Mouse (Mus musculus): ENCODE measurements at regions not wholly inside any gene's neighbourhood (a gene's known extent, or its start where the extent isn't known, plus 50 kb on each side); places are given as distances from the start of the nearest gene placed in this dataset.

- Histone ChIP-seq H3K4me1 (replicated peaks) (peaks cover 6% of the 10 kb centered on the region; the same call in 1 of the 2 replicates), H3K4me3 (no peak overlapping the region), H3K27ac (peak overlapping the region; percentile 62), H3K9ac (no peak overlapping the region), H3K9me3 (no peaks in the 10 kb centered on the region), H3K36me3 (no peaks in the 10 kb centered on the region), H3K4me2 (no peak overlapping the region), H3K27me3 (no peaks in the 10 kb centered on the region)
- ATAC-seq (ENCODE audit: low FRiP score): no peak
- WGBS: 82% methylated on average over 3 of the region's 3 CpGs
Measured at GRCm38 (mm10) chr6:50713297-50713696, 59.1 kb upstream of the Npvf start.

- Histone ChIP-seq H3K4me1 (replicated peaks) (peaks cover 3% of the 10 kb centered on the region; the same call in 1 of the 2 replicates), H3K4me2 (no peak overlapping the region), H3K4me3 (no peak overlapping the region), H3K36me3 (no peaks in the 10 kb centered on the region), H3K27ac (no peak overlapping the region), H3K9ac (no peak overlapping the region), H3K27me3 (no peaks in the 10 kb centered on the region), H3K9me3 (no peaks in the 10 kb centered on the region)
- WGBS: 19% methylated on average over 4 of the region's 4 CpGs
- no peak for ATAC-seq (ENCODE audit: low FRiP score)
Measured at GRCm38 (mm10) chr6:50718631-50719030, 64.4 kb upstream of the Npvf start.

GRCm38 (mm10) chr6:50720346-50720745 is 66.1 kb upstream of the Npvf start:
- no peak for ATAC-seq (ENCODE audit: low FRiP score)
- Histone ChIP-seq H3K27me3 (no peaks in the 10 kb centered on the region), H3K4me2 (no peak overlapping the region), H3K4me1 (replicated peaks) (no peaks in the 10 kb centered on the region), H3K9me3 (no peaks in the 10 kb centered on the region), H3K9ac (no peak overlapping the region), H3K27ac (no peak overlapping the region), H3K4me3 (no peak overlapping the region), H3K36me3 (no peaks in the 10 kb centered on the region)
- WGBS: 67% methylated on average over 4 of the region's 4 CpGs

- no peaks in the 10 kb centered on the region for H3K9me3 ChIP-seq
- no peak for ATAC-seq (ENCODE audit: low FRiP score)
- H3K27ac ChIP-seq: no peak overlapping the region
- H3K4me2 ChIP-seq: no peak overlapping the region
- peaks cover 7% of the 10 kb centered on the region; the same call in 1 of the 2 replicates for H3K4me1 ChIP-seq (replicated peaks)
- no peaks in the 10 kb centered on the region for H3K27me3 ChIP-seq
- H3K9ac ChIP-seq: no peak overlapping the region
- H3K4me3 ChIP-seq: no peak overlapping the region
- 77% methylated on average over 3 of the region's 3 CpGs for WGBS
- no peaks in the 10 kb centered on the region for H3K36me3 ChIP-seq
Measured at GRCm38 (mm10) chr6:50725640-50726039, 71.4 kb upstream of the Npvf start.

GRCm38 (mm10) chr6:50726166-50726591 is 71.9 kb upstream of the Npvf start:
- ATAC-seq (ENCODE audit: low FRiP score): no peak
- no peak overlapping the region for H3K9ac ChIP-seq
- no peak overlapping the region; the same call in 1 of the 2 replicates for H3K27ac ChIP-seq
- H3K4me2 ChIP-seq: no peak overlapping the region
- no peaks in the 10 kb centered on the region for H3K27me3 ChIP-seq
- H3K36me3 ChIP-seq: no peaks in the 10 kb centered on the region
- no peak overlapping the region for H3K4me3 ChIP-seq
- H3K9me3 ChIP-seq: no peaks in the 10 kb centered on the region
- 74% methylated on average over 9 of the region's 9 CpGs for whole genome bisulfite sequencing
- peaks cover 12% of the 10 kb centered on the region; the same call in 1 of the 2 replicates for H3K4me1 ChIP-seq (replicated peaks)

- H3K27ac ChIP-seq: peak overlapping the region; percentile 14; the same call in 1 of the 2 replicates
- H3K4me3 ChIP-seq: no peak overlapping the region
- 64% methylated on average over 14 of the region's 14 CpGs for WGBS
- peaks cover 17% of the 10 kb centered on the region for H3K4me1 ChIP-seq (replicated peaks)
- H3K27me3 ChIP-seq: no peaks in the 10 kb centered on the region
- no peaks in the 10 kb centered on the region for H3K36me3 ChIP-seq
- H3K9ac ChIP-seq: no peak overlapping the region
- H3K4me2 ChIP-seq: no peak overlapping the region
- H3K9me3 ChIP-seq: no peaks in the 10 kb centered on the region
- no peak for ATAC-seq (ENCODE audit: low FRiP score)
Measured at GRCm38 (mm10) chr6:50730744-50731718, 76.8 kb upstream of the Npvf start.

GRCm38 (mm10) chr6:50734701-50735100 is 80.5 kb upstream of the Npvf start:
- no peaks in the 10 kb centered on the region for H3K27me3 ChIP-seq
- WGBS: 96% methylated on average over 2 of the region's 2 CpGs
- no peaks in the 10 kb centered on the region for H3K9me3 ChIP-seq
- H3K9ac ChIP-seq: no peak overlapping the region
- no peak for ATAC-seq (ENCODE audit: low FRiP score)
- no peak overlapping the region for H3K4me3 ChIP-seq
- peaks cover 13% of the 10 kb centered on the region for H3K4me1 ChIP-seq (replicated peaks)
- no peaks in the 10 kb centered on the region for H3K36me3 ChIP-seq
- no peak overlapping the region for H3K4me2 ChIP-seq
- H3K27ac ChIP-seq: no peak overlapping the region

- H3K9ac ChIP-seq: no peak overlapping the region
- H3K36me3 ChIP-seq: no peaks in the 10 kb centered on the region
- no peak overlapping the region for H3K4me3 ChIP-seq
- H3K27me3 ChIP-seq: no peaks in the 10 kb centered on the region
- 46% methylated on average over 2 of the region's 2 CpGs for WGBS
- H3K4me1 ChIP-seq (replicated peaks): peaks cover 9% of the 10 kb centered on the region
- no peak for ATAC-seq (ENCODE audit: low FRiP score)
- H3K27ac ChIP-seq: peak overlapping the region; percentile 56; the same call in 1 of the 2 replicates
- no peaks in the 10 kb centered on the region for H3K9me3 ChIP-seq
- H3K4me2 ChIP-seq: no peak overlapping the region
Measured at GRCm38 (mm10) chr6:50735825-50736224, 81.6 kb upstream of the Npvf start.

- 80% methylated on average over 4 of the region's 4 CpGs for WGBS
- Histone ChIP-seq H3K36me3 (no peaks in the 10 kb centered on the region), H3K4me1 (replicated peaks) (no peaks in the 10 kb centered on the region), H3K9ac (no peak overlapping the region), H3K4me3 (no peak overlapping the region), H3K9me3 (no peaks in the 10 kb centered on the region), H3K27ac (no peak overlapping the region), H3K27me3 (no peaks in the 10 kb centered on the region), H3K4me2 (no peak overlapping the region)
- no peak for ATAC-seq (ENCODE audit: low FRiP score)
Measured at GRCm38 (mm10) chr6:50742009-50742408, 87.8 kb upstream of the Npvf start.

- H3K4me2 ChIP-seq: no peak overlapping the region
- 84% methylated on average over 6 of the region's 6 CpGs for WGBS
- no peak overlapping the region for H3K27ac ChIP-seq
- H3K4me1 ChIP-seq (replicated peaks): 0 out of 2 replicates have a peak, but pooled peaks cover 4% of the 10 kb centered on the region
- H3K9me3 ChIP-seq: no peaks in the 10 kb centered on the region
- no peak overlapping the region for H3K9ac ChIP-seq
- H3K27me3 ChIP-seq: no peaks in the 10 kb centered on the region
- no peak overlapping the region for H3K4me3 ChIP-seq
- H3K36me3 ChIP-seq: no peaks in the 10 kb centered on the region
- ATAC-seq (ENCODE audit: low FRiP score): no peak
Measured at GRCm38 (mm10) chr6:50744462-50745166, 90.4 kb upstream of the Npvf start.

GRCm38 (mm10) chr6:50753151-50753550 is 98.9 kb upstream of the Npvf start:
- no peak overlapping the region for H3K4me2 ChIP-seq
- H3K4me3 ChIP-seq: no peak overlapping the region
- H3K9ac ChIP-seq: no peak overlapping the region
- H3K27ac ChIP-seq: no peak overlapping the region
- no peaks in the 10 kb centered on the region for H3K36me3 ChIP-seq
- no peaks in the 10 kb centered on the region for H3K9me3 ChIP-seq
- ATAC-seq (ENCODE audit: low FRiP score): no peak
- WGBS: 84% methylated on average over 7 of the region's 7 CpGs
- H3K27me3 ChIP-seq: no peaks in the 10 kb centered on the region
- 0 out of 2 replicates have a peak, but pooled peaks cover 4% of the 10 kb centered on the region for H3K4me1 ChIP-seq (replicated peaks)

GRCm38 (mm10) chr6:50754786-50755185 is 100.5 kb upstream of the Npvf start:
- no peak for ATAC-seq (ENCODE audit: low FRiP score)
- H3K9me3 ChIP-seq: no peaks in the 10 kb centered on the region
- no peak overlapping the region for H3K27ac ChIP-seq
- no peaks in the 10 kb centered on the region for H3K27me3 ChIP-seq
- no peak overlapping the region for H3K4me2 ChIP-seq
- H3K9ac ChIP-seq: no peak overlapping the region
- H3K36me3 ChIP-seq: no peaks in the 10 kb centered on the region
- H3K4me1 ChIP-seq (replicated peaks): no peaks in the 10 kb centered on the region
- no peak overlapping the region for H3K4me3 ChIP-seq
- WGBS: 94% methylated on average over 12 of the region's 12 CpGs

Data from hindbrain, embryonic 13.5 days (tissue).